Mouse (Mus musculus) liver, postnatal 0 days (tissue): Measurements from ENCODE around the gene Zfp760. TPM values are rescaled to one million over a fixed set of nuclear protein-coding genes. Genes with fewer than 3 reads are reported as not detected.
A peak's percentile ranks its signal among the peaks of the same experiment; 100 is the strongest.
"Not testable (repeated sequence)": the region's sequence is repeated elsewhere in the genome, so short reads cannot be mapped to it uniquely, and the experiment has no call there.

Experiments used
- ATAC-seq: fragments of 200-750 bp; cut with Nextera tagmentation; 2 replicates; pipeline ENCODE4 v1.8.0; 2017; ENCODE audit warnings: mild to moderate bottlenecking, moderate library complexity
- DNase-seq: peaks from one replicate; pipeline ENCODE4 v3.0.0-alpha.2; 2016
- H3K27ac ChIP-seq: fragments of 300-500 bp; sonication (generic); 2 replicates; pipeline ENCODE4 v1.5.1; 2014; ENCODE audit warnings: antibody characterized with exemption, moderate library complexity, mild to moderate bottlenecking, low read depth
- H3K27me3 ChIP-seq: fragments of 300-500 bp; sonication (generic); 2 replicates; pipeline ENCODE4 v1.6.1; 2014; ENCODE audit warnings: low read length, control low read depth, mixed read lengths; ENCODE audit not compliant: insufficient read depth
- H3K36me3 ChIP-seq: fragments of 300-500 bp; sonication (generic); replicated peaks from 2 replicates; pipeline ENCODE4 v1.6.1; 2014; ENCODE audit warnings: mild to moderate bottlenecking, control low read depth, low read length, moderate library complexity, mixed read lengths; ENCODE audit not compliant: insufficient read depth
- H3K4me1 ChIP-seq: fragments of 300-500 bp; sonication (generic); 2 replicates; pipeline ENCODE4 v1.6.1; 2014; ENCODE audit warnings: antibody characterized with exemption, mild to moderate bottlenecking, control low read depth; ENCODE audit not compliant: insufficient read depth
- H3K4me2 ChIP-seq: fragments of 300-500 bp; sonication (generic); 2 replicates; pipeline ENCODE4 v1.6.1; 2014; ENCODE audit warnings: low read depth, mild to moderate bottlenecking, low read length, moderate library complexity, mixed read lengths
- H3K4me3 ChIP-seq: fragments of 300-500 bp; sonication (generic); 2 replicates; pipeline ENCODE4 v1.5.1; 2014; ENCODE audit warnings: low read depth, low read length
- H3K9ac ChIP-seq: fragments of 300-500 bp; sonication (generic); replicated peaks from 2 replicates; pipeline ENCODE4 v1.6.1; 2014; ENCODE audit warnings: mild to moderate bottlenecking, moderate library complexity
- H3K9me3 ChIP-seq: fragments of 300-500 bp; sonication (generic); 2 replicates; pipeline ENCODE4 v1.6.1; 2016; ENCODE audit warnings: mild to moderate bottlenecking, control low read depth, low read length, mixed read lengths
- CTCF ChIP-seq: sonication (generic); IDR thresholded peaks from 2 replicates; pipeline ENCODE4 v1.5.1; 2016; ENCODE audit warnings: antibody characterized with exemption, low read depth
- EP300 ChIP-seq: IDR thresholded peaks from 2 replicates; pipeline ENCODE4 v1.6.1; 2016; ENCODE audit warnings: antibody characterized with exemption, low read depth, mild to moderate bottlenecking
- WGBS: fragments of 180-500 bp; shearing (Covaris S2); extraction: QIAGEN DNeasy Blood & Tissue Kit; methylation state at CpG from one replicate; pipeline ENCODE4 v1.1.7; 2014; ENCODE audit not compliant: insufficient replicate concordance; 5-methylcytosine and 5-hydroxymethylcytosine counted together
- polyA plus RNA-seq: library from polyadenylated mRNA; unstranded; fragments of >200 nt; fragmentation: Nextera tagmentation; extraction: Ambion mirVana; gene quantifications from 2 replicates; pipeline ENCODE4 v1.2.1, GENCODE M21; 2015

The Zfp760 gene
- 1.3 and 1.9 TPM in 2 replicates for polyA plus RNA-seq

DNA sequence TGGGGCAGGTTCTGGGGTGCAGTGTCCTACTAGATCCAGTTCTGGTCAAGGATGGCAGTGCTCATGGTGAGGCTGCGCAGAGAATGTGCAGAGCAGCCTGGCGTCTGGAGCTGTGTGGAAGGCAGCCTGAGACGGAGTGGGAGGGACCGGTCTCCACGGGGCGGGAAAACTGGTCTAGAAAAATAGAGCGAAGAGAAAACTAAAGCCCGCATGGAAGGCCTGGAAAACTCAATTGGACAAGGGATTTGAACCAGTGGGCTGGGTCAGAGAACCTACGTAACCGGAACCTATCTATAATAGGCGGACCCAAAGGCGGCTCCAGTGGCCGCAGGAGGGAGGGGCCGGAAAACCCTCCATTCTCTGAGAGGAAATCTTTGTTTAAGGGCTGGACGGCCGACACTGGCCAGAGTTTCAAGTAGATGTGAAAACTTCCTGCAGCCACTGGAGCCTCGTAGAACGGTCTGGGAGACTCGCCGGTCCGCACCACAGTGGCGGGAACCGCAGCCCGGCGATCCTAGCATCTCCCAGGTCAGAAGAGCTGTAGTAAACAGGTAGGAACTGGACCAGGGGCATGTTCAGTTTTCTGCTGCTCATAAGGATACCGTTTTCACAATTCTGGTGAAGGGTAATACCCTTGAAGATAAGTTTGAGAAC is at the start of gene Zfp760:
TSS of gene Zfp760 (plus strand) at position 399 of the 654 bp plus-strand sequence.
- TF ChIP-seq EP300 = no peak
- TF ChIP-seq CTCF = no peak
- Histone ChIP-seq H3K4me1 (peaks cover 11% of the 10 kb centered on the region), H3K36me3 (peaks cover 11% of the 10 kb centered on the region), H3K4me3 (peak within 1 kb of the TSS; percentile 61), H3K27me3 (no peaks in the 10 kb centered on the region), H3K27ac (peak within 1 kb of the TSS; percentile 80), H3K9me3 (no peaks in the 10 kb centered on the region), H3K9ac (peak within 1 kb of the TSS; percentile 64), H3K4me2 (peak within 1 kb of the TSS; percentile 72)
- DNase-seq = peak; percentile 79
- ATAC-seq = peak; percentile 90
- 5% methylated on average over 26 of the region's 26 CpGs for WGBS

DNA sequence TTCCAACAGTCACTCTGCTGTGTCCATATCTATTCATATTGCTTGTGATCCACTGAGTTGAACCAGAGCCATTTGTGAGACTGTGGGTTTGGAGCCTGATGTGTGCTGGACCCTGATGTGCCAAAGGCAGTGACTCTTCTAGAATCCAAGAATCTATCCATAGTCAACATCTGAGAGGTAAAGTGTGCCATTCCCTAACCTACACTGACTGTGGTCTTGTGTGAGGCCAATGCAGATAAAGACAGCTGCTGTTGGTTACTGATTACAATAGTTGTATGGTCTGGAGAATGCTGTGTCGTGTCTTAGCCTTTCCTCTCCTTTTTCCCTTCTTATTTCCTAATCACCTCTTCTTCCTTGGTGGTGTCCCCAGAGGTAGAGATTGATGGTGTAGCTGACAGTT is 28.7 kb upstream of the Zfp760 start:
- not testable (repeated sequence) for H3K27me3 ChIP-seq, DNase-seq, H3K9ac ChIP-seq, H3K9me3 ChIP-seq, H3K4me1 ChIP-seq, H3K36me3 ChIP-seq
- Histone ChIP-seq H3K4me3 (peak overlapping the region; percentile 57; the same call in 1 of the 2 replicates), H3K27ac (peak overlapping the region; percentile 92; the same call in 1 of the 2 replicates), H3K4me2 (peak overlapping the region; percentile 68)
- TF ChIP-seq EP300 = peak; percentile 73
- 11% methylated on average over 1 of the region's 1 CpGs for WGBS
- ATAC-seq = peak; percentile 12

DNA sequence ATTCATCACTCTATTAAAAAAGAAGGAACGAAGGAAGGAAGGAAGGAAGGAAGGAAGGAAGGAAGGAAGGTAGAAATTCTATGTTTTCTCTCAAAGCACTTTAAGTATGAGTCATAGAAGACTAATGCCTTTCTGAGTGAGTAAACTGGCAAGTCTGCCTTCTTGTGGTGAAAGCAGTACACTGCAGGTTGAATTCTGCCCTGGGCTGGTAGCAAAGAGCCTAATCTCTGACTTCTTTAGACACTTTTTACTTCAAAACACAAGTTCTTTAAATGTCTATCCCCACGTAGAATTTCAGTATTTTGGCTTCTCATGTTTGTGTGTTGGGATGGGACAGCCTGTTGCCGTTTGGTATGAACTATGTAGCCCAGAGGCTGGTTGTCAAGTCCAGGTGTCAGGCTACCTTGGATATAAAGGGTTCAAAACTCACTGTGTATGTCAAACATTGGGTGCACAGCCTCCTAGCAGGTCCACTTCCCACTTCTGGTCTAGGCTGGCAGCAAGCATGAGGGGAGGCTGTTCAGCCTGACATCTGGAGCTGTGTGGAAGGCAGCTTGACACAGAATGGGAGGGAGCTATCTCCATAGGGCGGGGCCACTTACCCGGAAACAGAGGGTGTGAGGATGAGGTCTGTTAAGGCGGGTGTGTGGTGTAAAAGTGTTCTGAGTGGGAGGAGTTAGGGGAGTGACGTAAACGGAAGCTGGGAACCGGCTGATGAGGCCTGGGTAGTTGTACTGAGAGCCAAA is 28.1 kb upstream of the Zfp760 start:
- Histone ChIP-seq H3K36me3 (no peaks in the 10 kb centered on the region), H3K4me3 (peak overlapping the region; percentile 57), H3K27ac (peak overlapping the region; percentile 92), H3K9ac (peak overlapping the region; percentile 42), H3K27me3 (no peaks in the 10 kb centered on the region), H3K4me1 (peaks cover 6% of the 10 kb centered on the region), H3K9me3 (no peaks in the 10 kb centered on the region), H3K4me2 (peak overlapping the region; percentile 68)
- 1% methylated on average over 9 of the region's 9 CpGs for WGBS
- ATAC-seq = peak; percentile 98
- TF ChIP-seq EP300 (no peak; the same call in 1 of the 2 replicates), CTCF (peak; percentile 82)
- DNase-seq = peak; percentile 90

DNA sequence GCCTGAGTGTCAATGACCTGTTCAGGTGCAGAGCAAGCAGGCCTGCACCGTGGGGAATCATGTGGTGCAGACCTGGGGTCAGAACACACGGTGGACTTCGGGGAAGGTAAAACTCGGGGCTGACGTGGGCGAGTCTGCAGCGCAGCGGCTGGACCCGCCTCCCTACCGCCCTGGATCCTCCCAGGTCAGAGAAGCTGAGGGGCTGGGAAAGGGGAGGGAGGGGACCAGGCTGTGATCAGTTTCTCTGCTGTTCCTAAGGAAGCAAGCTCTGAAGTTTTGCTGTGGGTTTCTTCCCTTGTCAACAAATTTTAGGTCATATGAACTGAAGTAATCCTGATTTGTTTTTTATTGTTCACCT is 27.5 kb upstream of the Zfp760 start:
- not testable (repeated sequence) for ATAC-seq, H3K36me3 ChIP-seq, H3K9me3 ChIP-seq, H3K4me1 ChIP-seq, H3K27me3 ChIP-seq, DNase-seq
- WGBS = under 1% methylated on average over 10 of the region's 10 CpGs
- peak overlapping the region; percentile 92 for H3K27ac ChIP-seq
- peak overlapping the region; percentile 42 for H3K9ac ChIP-seq
- peak overlapping the region; percentile 68 for H3K4me2 ChIP-seq
- H3K4me3 ChIP-seq = peak overlapping the region; percentile 57

DNA sequence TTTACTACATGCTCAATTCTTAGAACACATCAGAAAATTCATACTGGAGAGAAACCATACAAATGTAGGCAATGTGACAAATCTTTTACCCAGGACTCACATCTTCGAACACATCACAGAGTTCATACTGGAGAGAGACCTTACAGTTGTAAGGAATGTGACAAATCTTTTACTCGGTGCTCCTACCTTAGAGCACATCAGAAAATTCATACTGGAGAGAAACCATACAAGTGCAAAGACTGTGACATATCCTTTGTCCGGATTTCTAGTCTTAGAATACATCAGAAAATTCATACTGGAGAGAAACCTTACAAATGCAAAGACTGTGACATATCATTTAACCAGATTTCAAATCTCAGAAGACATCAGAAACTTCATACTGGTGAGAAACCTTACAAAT is 16.0 kb upstream of the Zfp760 start, which contains the start of gene Gm10226:
TSS of gene Gm10226 (plus strand) at position 301 of the 400 bp plus-strand sequence.
- Histone ChIP-seq H3K27me3 (no peaks in the 10 kb centered on the region), H3K27ac (no peak within 1 kb of the TSS), H3K36me3 (peaks cover 7% of the 10 kb centered on the region), H3K4me1 (0 out of 2 replicates have a peak, but pooled peaks cover 2% of the 10 kb centered on the region), H3K4me3 (no peak within 1 kb of the TSS), H3K9ac (no peak within 1 kb of the TSS), H3K4me2 (no peak within 1 kb of the TSS), H3K9me3 (no peaks in the 10 kb centered on the region)
- TF ChIP-seq CTCF (no peak), EP300 (no peak)
- 81% methylated on average over 3 of the region's 3 CpGs for WGBS
- no peak for DNase-seq
- ATAC-seq = no peak

DNA sequence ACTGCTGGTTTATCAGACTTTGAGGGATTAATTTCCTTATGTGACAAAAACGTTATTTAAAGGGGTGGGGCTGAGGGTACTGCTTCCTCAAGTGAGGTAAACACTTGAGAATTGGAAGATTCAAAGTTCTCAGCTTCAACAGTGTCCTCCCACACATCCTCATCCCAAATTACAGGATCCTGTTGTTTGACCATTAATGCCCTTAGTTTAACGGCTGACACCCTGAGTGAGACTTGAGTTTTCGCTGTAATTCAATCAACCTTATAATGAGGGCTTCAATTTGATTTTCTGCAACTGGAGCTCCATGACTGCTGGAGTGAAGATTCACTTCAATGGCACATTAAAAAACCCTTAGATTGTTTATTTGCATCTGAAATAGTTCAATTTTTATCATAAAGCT is 14.2 kb upstream of the Zfp760 start:
- H3K9me3 ChIP-seq = no peaks in the 10 kb centered on the region
- TF ChIP-seq CTCF (no peak), EP300 (no peak)
- H3K27me3 ChIP-seq = no peaks in the 10 kb centered on the region
- ATAC-seq (no peak), DNase-seq (no peak)
- no peak overlapping the region for H3K4me2 ChIP-seq
- H3K36me3 ChIP-seq = peaks cover 7% of the 10 kb centered on the region
- H3K27ac ChIP-seq = no peak overlapping the region
- no peak overlapping the region for H3K9ac ChIP-seq
- WGBS = 75% methylated on average over 3 of the region's 3 CpGs
- H3K4me3 ChIP-seq = no peak overlapping the region
- H3K4me1 ChIP-seq = 0 out of 2 replicates have a peak, but pooled peaks cover 2% of the 10 kb centered on the region
